Mouse (Mus musculus) CH12.LX (cell line): Measurements from ENCODE around the gene Grap2. TPM values are rescaled to one million over a fixed set of nuclear protein-coding genes. Genes with fewer than 3 reads are reported as not detected.

ENCODE experiments used
- DNase-seq: peaks from one replicate; pipeline ENCODE4 v3.0.0-alpha.2; 2013; ENCODE audit errors: extremely low read depth
- H3K27ac ChIP-seq: 2 replicates; pipeline ENCODE4 v1.5.1; 2012; ENCODE audit warnings: low read depth, mild to moderate bottlenecking, control low read depth, moderate library complexity; ENCODE audit not compliant: insufficient read depth
- H3K27me3 ChIP-seq: replicated peaks from 2 replicates; pipeline ENCODE3; 2012; ENCODE audit warnings: inconsistent platforms
- H3K36me3 ChIP-seq, 2 experiments: replicated peaks in 1 of 2; 2 replicates each; pipeline versions ENCODE3 to v1.6.1; 2012; ENCODE audit warnings: inconsistent platforms in 1 of 2, low read length in 1 of 2, mild to moderate bottlenecking in 1 of 2, mixed read lengths in 1 of 2, moderate library complexity in 1 of 2; ENCODE audit not compliant: control insufficient read depth in 1 of 2, insufficient read depth in 1 of 2
- H3K4me1 ChIP-seq, 2 experiments: 2 replicates each; pipeline ENCODE4 v1.6.1; 2012; ENCODE audit warnings: inconsistent platforms in 1 of 2, moderate library complexity in 1 of 2; ENCODE audit not compliant: insufficient read depth in 2 of 2, control insufficient read depth in 1 of 2
- H3K4me2 ChIP-seq: 2 replicates; pipeline ENCODE4 v1.6.1; 2012; ENCODE audit warnings: low read depth, mild to moderate bottlenecking, control low read depth; ENCODE audit not compliant: poor library complexity, insufficient read depth, severe bottlenecking
- H3K4me3 ChIP-seq, 3 experiments: fragments of 150-350 bp in 1 of 3; sonication (generic) in 1 of 3; replicated peaks in 1 of 3; 2 replicates each; pipeline versions ENCODE3 to v1.5.1; 2011 to 2012; ENCODE audit warnings: low read depth in 2 of 3, low read length in 2 of 3, mild to moderate bottlenecking in 2 of 3, moderate library complexity in 2 of 3, control low read depth in 1 of 3, improper control_type of control experiment in 1 of 3, inconsistent platforms in 1 of 3, mixed read lengths in 1 of 3; ENCODE audit not compliant: poor library complexity in 1 of 3
- H3K79me2 ChIP-seq: replicated peaks from 2 replicates; pipeline ENCODE4 v1.6.1; 2012; ENCODE audit warnings: mild to moderate bottlenecking, moderate library complexity; ENCODE audit not compliant: control insufficient read depth, poor library complexity, insufficient read depth, severe bottlenecking; ENCODE audit errors: extremely low read depth
- H3K9ac ChIP-seq: 2 replicates; pipeline ENCODE4 v1.6.1; 2012; ENCODE audit warnings: low read depth, mild to moderate bottlenecking, control low read depth, moderate library complexity; ENCODE audit not compliant: insufficient read depth
- H3K9me3 ChIP-seq: replicated peaks from 2 replicates; pipeline ENCODE3; 2012; ENCODE audit warnings: low read length, inconsistent platforms, mixed read lengths
- BHLHE40 ChIP-seq: IDR thresholded peaks from 2 replicates; pipeline ENCODE4 v1.6.1; 2011; ENCODE audit warnings: mild to moderate bottlenecking, low read depth, low read length, improper control_type of control experiment
- CHD2 ChIP-seq: IDR thresholded peaks from 2 replicates; pipeline ENCODE4 v1.6.1; 2011; ENCODE audit warnings: low read length, improper control_type of control experiment
- ELF1 ChIP-seq: IDR thresholded peaks from 2 replicates; pipeline ENCODE4 v1.6.1; 2014; ENCODE audit warnings: low read depth, mild to moderate bottlenecking, inconsistent platforms, low read length, improper control_type of control experiment
- EP300 ChIP-seq: IDR thresholded peaks from 2 replicates; pipeline ENCODE4 v1.6.1; 2011; ENCODE audit warnings: low read length, improper control_type of control experiment
- JUN ChIP-seq: IDR thresholded peaks from 2 replicates; pipeline ENCODE4 v1.6.1; 2011; ENCODE audit warnings: low read depth, mild to moderate bottlenecking, low read length, improper control_type of control experiment, moderate library complexity; ENCODE audit not compliant: insufficient read depth
- JUND ChIP-seq: conservative IDR thresholded peaks from 2 replicates; pipeline ENCODE4 v1.6.1; 2011; ENCODE audit warnings: low read depth, low read length, improper control_type of control experiment
- KAT2A ChIP-seq: IDR thresholded peaks from 2 replicates; pipeline ENCODE4 v1.6.1; 2012; ENCODE audit warnings: low read length, improper control_type of control experiment, inconsistent platforms; ENCODE audit not compliant: insufficient replicate concordance
- MAFK ChIP-seq: IDR thresholded peaks from 2 replicates; pipeline ENCODE4 v1.6.1; 2011; ENCODE audit warnings: low read length, improper control_type of control experiment; ENCODE audit not compliant: insufficient replicate concordance
- MEF2A ChIP-seq: IDR thresholded peaks from 2 replicates; pipeline ENCODE4 v1.6.1; 2014; ENCODE audit warnings: low read depth, mild to moderate bottlenecking, inconsistent platforms, low read length, improper control_type of control experiment, borderline replicate concordance
- MYC ChIP-seq: IDR thresholded peaks from 2 replicates; pipeline ENCODE4 v1.6.1; 2011; ENCODE audit warnings: low read depth, mild to moderate bottlenecking, improper control_type of control experiment, low read length
- NRF1 ChIP-seq: IDR thresholded peaks from 2 replicates; pipeline ENCODE4 v1.6.1; 2014; ENCODE audit warnings: low read depth, mild to moderate bottlenecking, inconsistent platforms, low read length, improper control_type of control experiment, moderate library complexity
- PAX5 ChIP-seq: IDR thresholded peaks from 2 replicates; pipeline ENCODE4 v1.6.1; 2012; ENCODE audit warnings: low read length, inconsistent platforms, mixed read lengths
- POLR2A ChIP-seq: IDR thresholded peaks from 2 replicates; pipeline ENCODE4 v1.6.1; 2011; ENCODE audit warnings: low read depth, mild to moderate bottlenecking, improper control_type of control experiment, low read length
- RAD21 ChIP-seq: IDR thresholded peaks from 2 replicates; pipeline ENCODE4 v1.6.1; 2011; ENCODE audit warnings: low read depth, mild to moderate bottlenecking, low read length, improper control_type of control experiment, moderate library complexity
- SIN3A ChIP-seq: IDR thresholded peaks from 2 replicates; pipeline ENCODE4 v1.6.1; 2012; ENCODE audit warnings: low read length, improper control_type of control experiment, inconsistent platforms
- SMC3 ChIP-seq: IDR thresholded peaks from 2 replicates; pipeline ENCODE4 v1.6.1; 2011; ENCODE audit warnings: low read depth, low read length, improper control_type of control experiment
- TBP ChIP-seq: conservative IDR thresholded peaks from 2 replicates; pipeline ENCODE4 v1.6.1; 2011; ENCODE audit warnings: low read depth, low read length, improper control_type of control experiment
- USF2 ChIP-seq: conservative IDR thresholded peaks from 2 replicates; pipeline ENCODE4 v1.6.1; 2011; ENCODE audit warnings: low read depth, low read length, improper control_type of control experiment
- ZC3H11A ChIP-seq: IDR thresholded peaks from 2 replicates; pipeline ENCODE4 v1.6.1; 2012; ENCODE audit warnings: low read depth, mild to moderate bottlenecking, inconsistent platforms, low read length, improper control_type of control experiment
- dilution Hi-C: fragments of 300-500 bp; cut with MboI; formaldehyde crosslinking; loops from 2 replicates; pipeline ENCODE4 v1.14.3; 2020; ENCODE audit warnings: low sequenced_read_pairs; ENCODE audit not compliant: extremely low pct_unique_long_range_greater_than_20kb, extremely low pct_ligation_motif_present
- in situ Hi-C: fragments of 300-500 bp; cut with MboI; formaldehyde crosslinking; loops from 3 replicates; pipeline ENCODE4 v1.14.3; 2019; ENCODE audit warnings: low sequenced_read_pairs, low pct_ligation_motif_present, low pct_unique_long_range_greater_than_20kb, mixed read lengths
- polyA plus RNA-seq: library from polyadenylated mRNA; unstranded; fragments of >175 nt; gene quantifications from 2 replicates; pipeline ENCODE4 v1.2.1, GENCODE M21; 2012; ENCODE audit warnings: low read depth; ENCODE audit not compliant: insufficient read length
- total RNA-seq, 2 experiments: library from RNA; depleted of rRNA; stranded (reverse); fragments of 300-350 nt in 1 of 2; fragments of >200 nt in 1 of 2; gene quantifications; 2 replicates each; pipeline ENCODE4 v1.2.3; 2012 to 2014

The Grap2 gene
- total and polyA plus RNA-seq, 3 experiments, result 1.5 to 6.2 (median 5.0) TPM

DNA sequence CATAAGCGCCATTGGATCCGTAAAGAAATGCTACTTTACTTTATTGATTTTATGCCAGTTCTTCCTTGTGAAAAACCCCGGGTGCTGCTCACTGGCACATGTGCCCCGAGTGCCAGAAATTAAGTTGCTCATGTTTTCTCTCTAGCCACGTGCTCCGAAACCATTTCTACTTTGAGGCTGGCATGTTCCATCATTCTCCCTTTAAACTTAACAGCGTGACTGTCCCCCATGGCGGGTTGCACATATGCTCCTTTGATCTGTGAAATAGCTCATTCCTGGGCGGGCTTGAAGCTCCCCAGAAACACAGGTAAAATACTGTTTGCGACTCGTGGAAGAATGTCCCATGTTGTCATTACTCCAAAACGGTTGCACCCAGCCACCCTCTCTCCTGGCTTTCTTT lies 26.4 kb downstream of the Grap2 start:
- no peaks in the 10 kb centered on the region for H3K36me3 ChIP-seq
- H3K4me2 ChIP-seq, result 0 out of 2 replicates have a peak overlapping the region, but pooled peaks have one; percentile 97
- in situ Hi-C loops (no loop called here), dilution Hi-C loops (no loop called here)
- DNase-seq, result no peak
- H3K79me2 ChIP-seq, result no peaks in the 10 kb centered on the region
- TF ChIP-seq KAT2A, result no peak
- H3K9me3 ChIP-seq, result no peaks in the 10 kb centered on the region
- H3K27me3 ChIP-seq, result no peaks in the 10 kb centered on the region
- H3K4me1 ChIP-seq, result peaks cover 13 to 49% of the 10 kb centered on the region in 2 experiments
- H3K4me3 ChIP-seq, result no peak overlapping the region
- H3K9ac ChIP-seq, result no peak overlapping the region
- no peak overlapping the region for H3K27ac ChIP-seq

DNA sequence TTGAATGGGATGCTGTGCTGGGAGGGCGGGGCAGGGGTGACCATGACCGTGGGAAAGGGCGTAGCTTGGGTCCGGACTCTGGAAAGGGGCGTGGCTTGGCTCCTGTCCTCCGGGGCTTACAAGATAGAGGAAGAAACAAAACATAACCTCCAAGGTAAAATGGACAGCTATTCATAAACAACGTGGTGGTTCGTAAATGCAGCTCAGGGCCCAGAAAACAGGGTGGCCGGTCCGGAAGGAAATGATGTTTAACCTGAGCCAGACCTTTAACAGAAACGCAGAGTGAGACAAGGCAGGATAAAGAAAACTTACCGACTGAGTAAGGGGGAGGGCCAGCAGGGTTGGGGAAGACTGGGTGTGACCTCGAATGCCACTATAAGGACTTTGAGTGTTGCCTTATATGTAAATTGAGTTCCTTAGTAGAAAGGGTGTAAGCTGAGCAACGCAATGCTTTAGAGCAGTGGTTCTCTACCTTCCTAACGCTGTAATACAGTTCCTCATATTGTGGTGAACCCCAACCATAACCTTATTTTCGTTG lies 26.9 kb downstream of the Grap2 start:
- H3K4me1 ChIP-seq, result peaks cover 12 to 50% of the 10 kb centered on the region in 2 experiments; a peak in 3 of 4 replicates
- H3K36me3 ChIP-seq, result no peaks in the 10 kb centered on the region
- peak overlapping the region in 2 of 3 experiments; percentile 8 to 17 for H3K4me3 ChIP-seq
- H3K9me3 ChIP-seq, result peaks cover 2% of the 10 kb centered on the region
- dilution Hi-C loops (no loop called here), in situ Hi-C loops (no loop called here)
- H3K79me2 ChIP-seq, result no peaks in the 10 kb centered on the region
- peak overlapping the region; percentile 97 for H3K4me2 ChIP-seq
- no peaks in the 10 kb centered on the region for H3K27me3 ChIP-seq
- no peak overlapping the region for H3K27ac ChIP-seq
- no peak for TF ChIP-seq SIN3A
- no peak overlapping the region for H3K9ac ChIP-seq
- DNase-seq, result no peak

DNA sequence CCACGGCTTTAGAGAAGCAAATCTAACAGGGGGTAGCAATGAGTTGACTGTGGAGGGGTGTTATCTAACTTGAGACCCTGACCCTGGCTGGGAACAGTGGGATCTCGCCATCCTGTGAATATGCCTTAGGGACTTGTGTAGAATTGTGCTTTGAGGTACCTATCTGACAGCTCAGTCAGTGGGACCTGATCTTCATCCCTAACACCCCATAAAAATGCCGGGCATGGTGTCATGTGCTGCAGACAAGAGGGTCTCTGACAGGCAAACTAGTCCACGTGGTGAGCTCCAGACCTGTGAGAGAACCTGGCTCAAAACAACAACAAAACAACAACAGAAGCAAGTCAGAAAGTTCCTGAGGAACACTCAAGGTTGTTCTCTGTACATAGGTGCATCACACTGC lies 27.4 kb downstream of the Grap2 start:
- in situ Hi-C loops, result no loop called here
- dilution Hi-C loops, result no loop called here
- no peaks in the 10 kb centered on the region for H3K27me3 ChIP-seq

More for the DNA sequence above, 27.4 kb downstream of the Grap2 start:
- no peak for DNase-seq
- H3K4me1 ChIP-seq, result peaks cover 12 to 48% of the 10 kb centered on the region in 2 experiments; a peak in 3 of 4 replicates
- H3K27ac ChIP-seq, result no peak overlapping the region
- H3K36me3 ChIP-seq, result no peaks in the 10 kb centered on the region
- H3K4me2 ChIP-seq, result peak overlapping the region; percentile 97; the same call in 1 of the 2 replicates
- no peaks in the 10 kb centered on the region for H3K79me2 ChIP-seq
- TF ChIP-seq BHLHE40, result no peak
- TF ChIP-seq JUND, result no peak
- TF ChIP-seq NRF1, result no peak
- no peak for TF ChIP-seq EP300
- TF ChIP-seq TBP, result no peak
- no peak for TF ChIP-seq MEF2A
- no peak for TF ChIP-seq MYC
- no peak for TF ChIP-seq ZC3H11A
- TF ChIP-seq MAFK, result no peak
- no peak for TF ChIP-seq JUN
- no peak for TF ChIP-seq RAD21
- no peak for TF ChIP-seq USF2
- no peak for TF ChIP-seq ELF1
- TF ChIP-seq SMC3, result no peak
- no peak for TF ChIP-seq SIN3A
- no peak for TF ChIP-seq PAX5
- TF ChIP-seq POLR2A, result no peak
- no peak for TF ChIP-seq CHD2
- no peak overlapping the region for H3K4me3 ChIP-seq
- H3K9ac ChIP-seq, result no peak overlapping the region
- H3K9me3 ChIP-seq, result peaks cover 3% of the 10 kb centered on the region
